Mouse (Mus musculus): ENCODE data around the gene Dcp1a.

DNA sequence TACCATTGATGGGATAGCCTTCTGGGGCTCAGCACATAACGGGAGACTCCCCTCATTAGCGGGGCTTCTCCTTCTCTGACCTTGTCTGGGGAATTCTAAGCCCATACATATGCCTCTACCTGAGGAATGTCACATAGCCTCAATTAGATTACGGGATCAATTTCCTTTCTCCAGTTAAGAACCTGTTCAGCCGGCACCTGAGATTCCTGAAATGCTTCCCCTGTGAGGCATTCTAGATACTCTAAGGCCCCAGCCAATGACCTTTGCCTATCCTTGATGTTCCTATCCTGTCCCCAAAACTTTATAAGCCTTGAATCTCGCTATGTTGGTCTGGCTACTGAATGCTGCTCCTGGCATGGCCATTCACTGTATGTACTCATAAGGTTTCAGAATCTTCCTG, 5.7 kb upstream of the Dcp1a start:
- TF ChIP-seq KAT2A (IDR thresholded peaks at IDR 0.05; ENCODE audit: insufficient replicate concordance, low read length), result no peak
- no peak for TF ChIP-seq POLR2A (IDR thresholded peaks at IDR 0.05; ENCODE audit: low read depth, low read length)
- no peak for TF ChIP-seq CTCF (conservative IDR thresholded peaks at IDR 0.05 in 1 of 2, IDR thresholded peaks at IDR 0.05 in 1 of 2; ENCODE audit: low read depth in 2 of 2, low read length in 2 of 2)
- no peak for TF ChIP-seq TBP (conservative IDR thresholded peaks at IDR 0.05; ENCODE audit: low read depth, low read length)
- no peak for TF ChIP-seq BHLHE40 (IDR thresholded peaks at IDR 0.05; ENCODE audit: low read depth, low read length)
- no peak for TF ChIP-seq EP300 (IDR thresholded peaks at IDR 0.05; ENCODE audit: low read length)
- TF ChIP-seq HCFC1 (IDR thresholded peaks at IDR 0.05; ENCODE audit: low read depth, low read length), result no peak
- no peak for TF ChIP-seq MAZ (IDR thresholded peaks at IDR 0.05; ENCODE audit: low read depth, low read length)
- no peak for TF ChIP-seq ELF1 (IDR thresholded peaks at IDR 0.05; ENCODE audit: low read depth, low read length)
- no peak for TF ChIP-seq USF2 (conservative IDR thresholded peaks at IDR 0.05; ENCODE audit: low read depth, low read length)
- TF ChIP-seq SIN3A (IDR thresholded peaks at IDR 0.05; ENCODE audit: low read length), result no peak
- no peak for TF ChIP-seq NELFE (IDR thresholded peaks at IDR 0.05; ENCODE audit: low read depth, low read length)
